Mouse (Mus musculus) liver, embryonic 16.5 days (tissue): Measurements from ENCODE around the gene Prtn3. TPM values are rescaled to one million over a fixed set of nuclear protein-coding genes. Genes with fewer than 3 reads are reported as not detected.

ENCODE experiments used
- ATAC-seq: fragments of 200-750 bp; cut with Nextera tagmentation; 2 replicates; pipeline ENCODE4 v1.8.0; 2017; ENCODE audit warnings: low read depth, mild to moderate bottlenecking, moderate number of reproducible peaks, moderate library complexity
- H3K27ac ChIP-seq: fragments of 300-500 bp; sonication (generic); 2 replicates; pipeline ENCODE4 v1.5.1; 2014; ENCODE audit warnings: mild to moderate bottlenecking, low read length
- H3K27me3 ChIP-seq: fragments of 300-500 bp; sonication (generic); 2 replicates; pipeline ENCODE4 v1.6.1; 2014; ENCODE audit warnings: low read depth, low read length, mixed read lengths; ENCODE audit not compliant: control insufficient read depth, insufficient read depth
- H3K36me3 ChIP-seq: fragments of 300-500 bp; sonication (generic); 2 replicates; pipeline ENCODE4 v1.6.1; 2014; ENCODE audit warnings: mild to moderate bottlenecking; ENCODE audit not compliant: control insufficient read depth, insufficient read depth
- H3K4me1 ChIP-seq: fragments of 300-500 bp; sonication (generic); 2 replicates; pipeline ENCODE4 v1.6.1; 2014; ENCODE audit warnings: low read depth, low read length, mixed read lengths; ENCODE audit not compliant: control insufficient read depth
- H3K4me2 ChIP-seq: fragments of 300-500 bp; sonication (generic); 2 replicates; pipeline ENCODE4 v1.6.1; 2014; ENCODE audit warnings: low read depth, low read length, mixed read lengths
- H3K4me3 ChIP-seq: fragments of 300-500 bp; sonication (generic); 2 replicates; pipeline ENCODE4 v1.5.1; 2014; ENCODE audit warnings: low read depth, mild to moderate bottlenecking, low read length
- H3K9ac ChIP-seq: fragments of 300-500 bp; sonication (generic); 2 replicates; pipeline ENCODE4 v1.6.1; 2014; ENCODE audit warnings: low read depth, low read length
- H3K9me3 ChIP-seq: fragments of 300-500 bp; sonication (generic); replicated peaks from 2 replicates; pipeline ENCODE4 v1.6.1; 2016; ENCODE audit warnings: low read length; ENCODE audit not compliant: control insufficient read depth
- WGBS: fragments of 180-500 bp; shearing (Covaris S2); extraction: QIAGEN DNeasy Blood & Tissue Kit; methylation state at CpG from one replicate; pipeline ENCODE4 v1.1.7; 2014; ENCODE audit not compliant: insufficient replicate concordance; 5-methylcytosine and 5-hydroxymethylcytosine counted together
- polyA plus RNA-seq: library from polyadenylated mRNA; unstranded; fragments of >200 nt; fragmentation: Nextera tagmentation; extraction: Ambion mirVana; gene quantifications from 2 replicates; pipeline ENCODE4 v1.2.1, GENCODE M21; 2015

Prtn3 gene
- polyA plus RNA-seq, 1 experiment from 2014 or later, result 96.8 TPM

GRCm38 (mm10) chr10:79840644-79841551, 33.4 kb upstream of the Prtn3 start:
- peak overlapping the region; percentile 55 for H3K4me3 ChIP-seq
- under 1% methylated on average over 24 of the region's 24 CpGs for WGBS
- no peaks in the 10 kb centered on the region for H3K27me3 ChIP-seq
- H3K9me3 ChIP-seq, result no peaks in the 10 kb centered on the region
- ATAC-seq, result peak; percentile 77
- peak overlapping the region; percentile 31 for H3K9ac ChIP-seq
- no peaks in the 10 kb centered on the region for H3K36me3 ChIP-seq
- H3K27ac ChIP-seq, result peak overlapping the region; percentile 60
- H3K4me2 ChIP-seq, result peak overlapping the region; percentile 68
- peaks cover 5% of the 10 kb centered on the region for H3K4me1 ChIP-seq

GRCm38 (mm10) chr10:79842322-79842721, 32.0 kb upstream of the Prtn3 start:
- H3K36me3 ChIP-seq, result no peaks in the 10 kb centered on the region
- no peak for ATAC-seq
- H3K27ac ChIP-seq, result no peak overlapping the region
- 66% methylated on average over 3 of the region's 3 CpGs for WGBS
- no peak overlapping the region for H3K9ac ChIP-seq
- H3K4me1 ChIP-seq, result peaks cover 5% of the 10 kb centered on the region
- no peak overlapping the region for H3K4me3 ChIP-seq
- H3K9me3 ChIP-seq, result no peaks in the 10 kb centered on the region
- H3K4me2 ChIP-seq, result no peak overlapping the region
- H3K27me3 ChIP-seq, result no peaks in the 10 kb centered on the region

DNA sequence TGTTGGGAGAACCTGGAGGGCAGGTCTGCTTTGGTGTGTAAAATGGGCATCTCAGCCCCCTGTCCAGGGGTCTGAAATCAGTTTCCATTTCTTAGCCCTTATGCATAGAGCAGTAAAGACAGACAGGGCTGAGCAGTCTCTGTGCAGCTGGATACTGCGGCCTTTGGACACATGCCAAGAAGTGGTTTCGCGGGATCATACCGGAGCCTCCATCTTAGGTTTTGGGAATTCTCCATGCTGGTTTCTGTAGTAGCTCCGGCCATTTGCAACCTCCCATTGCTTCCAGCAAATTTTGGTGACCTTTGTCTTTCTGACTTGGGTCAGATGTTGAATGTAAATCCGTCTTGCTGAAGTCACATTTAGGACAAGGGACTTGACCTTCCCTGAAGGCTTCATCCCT, 30.8 kb upstream of the Prtn3 start:
- H3K4me1 ChIP-seq, result peaks cover 5% of the 10 kb centered on the region
- no peak overlapping the region for H3K4me3 ChIP-seq
- no peak for ATAC-seq
- H3K27ac ChIP-seq, result no peak overlapping the region
- H3K27me3 ChIP-seq, result no peaks in the 10 kb centered on the region
- 76% methylated on average over 6 of the region's 6 CpGs for WGBS
- no peaks in the 10 kb centered on the region for H3K9me3 ChIP-seq
- H3K4me2 ChIP-seq, result no peak overlapping the region
- H3K36me3 ChIP-seq, result no peaks in the 10 kb centered on the region
- H3K9ac ChIP-seq, result no peak overlapping the region

- WGBS, result 45% methylated on average over 5 of the region's 5 CpGs
Observed at GRCm38 (mm10) chr10:79846553-79846952, 27.7 kb upstream of the Prtn3 start.

DNA sequence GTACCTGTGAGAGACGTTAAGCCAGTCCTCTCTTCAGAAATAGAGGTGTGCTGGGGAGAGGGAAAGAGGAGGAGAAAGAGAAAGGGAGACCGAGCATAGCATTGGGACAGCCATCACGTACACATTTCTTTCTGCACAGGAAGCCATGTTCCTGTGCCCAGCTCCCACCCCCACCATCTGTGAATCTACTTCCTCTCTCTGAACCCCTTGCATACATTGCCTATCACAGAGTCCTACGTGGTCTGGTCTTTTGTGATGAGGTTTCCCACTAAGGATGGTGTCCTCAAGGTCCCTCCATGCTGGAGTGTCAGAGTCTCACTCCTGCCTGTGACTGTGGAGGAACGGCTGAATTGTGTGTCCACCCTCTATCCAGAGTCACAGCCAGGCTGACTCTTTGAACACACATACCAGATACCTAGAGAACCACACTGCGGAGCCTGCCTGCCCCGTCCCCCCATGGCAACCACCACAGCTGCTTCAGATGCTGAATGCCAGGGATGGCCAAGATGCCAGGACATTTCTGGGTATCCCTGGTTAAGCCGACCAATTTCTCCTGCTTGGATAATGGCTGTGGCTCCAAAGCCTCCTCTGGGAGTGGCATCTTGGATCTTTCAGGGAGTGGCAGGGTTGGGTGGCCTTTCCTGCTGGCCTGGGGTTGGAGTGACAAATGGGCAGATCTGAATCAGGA, 24.2 kb upstream of the Prtn3 start:
- no peak overlapping the region for H3K4me2 ChIP-seq
- 43% methylated on average over 8 of the region's 8 CpGs for WGBS
- no peak overlapping the region for H3K9ac ChIP-seq
- peaks cover 28% of the 10 kb centered on the region for H3K4me1 ChIP-seq
- no peaks in the 10 kb centered on the region for H3K36me3 ChIP-seq
- no peak overlapping the region for H3K27ac ChIP-seq
- H3K9me3 ChIP-seq, result no peaks in the 10 kb centered on the region
- no peak for ATAC-seq
- H3K4me3 ChIP-seq, result no peak overlapping the region
- no peaks in the 10 kb centered on the region for H3K27me3 ChIP-seq

More at GRCm38 (mm10) chr10:79846553-79846952, 27.7 kb upstream of the Prtn3 start:
- Histone ChIP-seq H3K9me3 (no peaks in the 10 kb centered on the region), H3K4me1 (peaks cover 3% of the 10 kb centered on the region), H3K36me3 (no peaks in the 10 kb centered on the region), H3K4me3 (no peak overlapping the region), H3K9ac (no peak overlapping the region), H3K27ac (no peak overlapping the region), H3K4me2 (no peak overlapping the region), H3K27me3 (no peaks in the 10 kb centered on the region)
- no peak for ATAC-seq

DNA sequence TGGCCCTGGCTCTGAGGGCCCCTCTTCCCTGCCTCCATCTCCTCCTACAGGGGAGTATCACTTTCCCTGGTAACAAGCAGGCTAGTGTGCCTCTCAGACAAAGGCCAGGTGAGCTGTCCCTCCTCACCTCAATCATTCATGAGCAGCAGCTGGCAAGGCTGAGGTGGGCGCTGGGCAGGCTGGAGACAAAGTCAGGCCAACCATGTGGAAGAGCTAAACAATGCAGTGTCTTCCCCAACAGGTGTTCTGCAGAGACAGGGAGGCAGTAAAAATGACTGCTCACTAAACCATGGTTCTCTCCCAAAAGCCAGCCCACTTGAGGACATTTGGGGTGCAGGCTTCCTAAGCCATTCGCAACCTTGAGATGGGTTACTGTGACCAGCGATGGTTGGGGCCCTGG, 22.6 kb upstream of the Prtn3 start:
- H3K4me3 ChIP-seq, result no peak overlapping the region
- no peak overlapping the region; the same call in 1 of the 2 replicates for H3K9ac ChIP-seq

DNA sequence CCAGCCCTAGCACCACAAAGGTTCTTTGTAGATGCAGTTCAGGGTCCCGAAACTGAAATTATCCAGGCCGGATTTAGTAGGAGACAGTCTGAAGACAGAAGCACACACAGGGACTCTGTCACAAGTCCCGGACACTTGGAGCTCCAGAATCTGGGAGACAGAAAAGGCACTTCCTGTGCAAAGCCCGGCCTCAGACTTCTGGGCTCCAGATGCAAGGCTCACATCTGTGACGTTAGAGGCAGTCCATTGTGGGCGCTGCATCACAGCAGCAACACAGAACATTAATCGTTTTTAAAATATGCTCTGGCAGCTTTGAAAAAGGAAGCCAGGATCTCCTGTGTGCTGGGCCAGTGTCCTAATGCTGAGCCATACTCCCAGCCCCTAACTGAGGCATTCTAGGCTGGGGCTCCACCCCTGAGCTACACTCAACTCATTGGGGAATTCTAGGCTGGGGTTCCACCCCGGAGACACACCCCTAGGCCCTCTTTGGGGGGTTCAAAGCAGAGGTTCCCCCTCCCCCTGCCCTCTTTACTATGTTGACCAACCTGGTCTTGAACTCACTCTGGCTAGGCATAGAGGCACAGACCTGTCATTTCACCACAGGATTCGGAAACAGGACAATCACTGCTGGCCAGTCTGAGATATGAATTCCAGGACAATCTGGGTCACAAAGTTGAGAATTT, 22.0 kb upstream of the Prtn3 start:
- ATAC-seq, result no peak
- peak overlapping the region; percentile 98 for H3K27ac ChIP-seq
- peaks cover 10% of the 10 kb centered on the region for H3K36me3 ChIP-seq
- H3K4me1 ChIP-seq, result peaks cover 43% of the 10 kb centered on the region
- no peak overlapping the region; the same call in 1 of the 2 replicates for H3K9ac ChIP-seq
- H3K4me3 ChIP-seq, result peak overlapping the region; percentile 98
- H3K9me3 ChIP-seq, result no peaks in the 10 kb centered on the region
- H3K27me3 ChIP-seq, result no peaks in the 10 kb centered on the region
- peak overlapping the region; percentile 99 for H3K4me2 ChIP-seq
- WGBS, result 38% methylated on average over 9 of the region's 9 CpGs

More for the DNA sequence above, 22.6 kb upstream of the Prtn3 start:
- ATAC-seq, result no peak
- Histone ChIP-seq H3K4me1 (peaks cover 37% of the 10 kb centered on the region), H3K27ac (peak overlapping the region; percentile 98), H3K36me3 (peaks cover 5% of the 10 kb centered on the region), H3K9me3 (no peaks in the 10 kb centered on the region), H3K27me3 (no peaks in the 10 kb centered on the region), H3K4me2 (no peak overlapping the region)
- 49% methylated on average over 3 of the region's 3 CpGs for WGBS

DNA sequence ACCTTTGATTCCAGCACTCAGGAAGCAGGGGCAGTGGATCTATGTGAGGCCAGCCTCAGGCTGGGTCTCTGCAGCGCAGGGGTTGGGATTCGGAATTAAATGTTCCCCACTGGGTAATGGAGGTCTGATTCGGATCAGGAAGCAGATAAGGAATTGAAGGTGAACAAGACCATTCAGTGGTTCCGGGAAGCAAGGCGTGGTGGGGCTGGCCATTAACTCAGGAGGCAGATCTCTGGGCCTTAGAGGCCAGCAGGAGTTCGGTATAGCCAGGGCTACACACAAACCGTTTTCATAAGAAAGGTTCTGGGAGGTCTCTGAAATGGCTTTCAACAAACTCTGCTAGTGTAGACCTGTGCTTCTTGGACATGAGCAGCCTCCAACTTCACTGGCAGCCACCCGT, 21.4 kb upstream of the Prtn3 start:
- H3K9me3 ChIP-seq, result no peaks in the 10 kb centered on the region
- H3K9ac ChIP-seq, result peak overlapping the region; percentile 73
- peak overlapping the region; percentile 98 for H3K4me3 ChIP-seq
- peaks cover 49% of the 10 kb centered on the region for H3K4me1 ChIP-seq
- ATAC-seq, result no peak
- H3K36me3 ChIP-seq, result peaks cover 10% of the 10 kb centered on the region
- peak overlapping the region; percentile 99 for H3K4me2 ChIP-seq
- H3K27me3 ChIP-seq, result no peaks in the 10 kb centered on the region
- 23% methylated on average over 8 of the region's 8 CpGs for WGBS
- H3K27ac ChIP-seq, result peak overlapping the region; percentile 98
